Mouse (Mus musculus) layer of hippocampus, adult 18-20 months (tissue): ENCODE measurements around the gene Prss45. TPM values are rescaled to one million over a fixed set of nuclear protein-coding genes. Genes with fewer than 3 reads are reported as not detected.

Experiments
- total RNA-seq, 2 experiments: library from RNA; stranded (reverse); gene quantifications; 2 replicates each; pipeline ENCODE4 v1.2.3; 2021

Gene Prss45
- total RNA-seq, 2 experiments from 2014 or later: 0.35 TPM; not detected in 1

Other genes with a start within 250 kb of the Prss45 start
- 1 to 10 TPM; 2.0 to 3.5 TPM for gene Nradd, start 210.1 kb upstream of the Prss45 start, total RNA-seq
- 10 to 100 TPM; 13.4 to 18.9 TPM for gene Nbeal2, start 180.4 kb upstream of the Prss45 start, total RNA-seq
- 10 to 100 TPM; 50.9 to 62.8 TPM for gene Ccdc12, start 178.1 kb upstream of the Prss45 start, total RNA-seq
- gene Myl3, start 92.7 kb upstream of the Prss45 start, total RNA-seq: not detected
- 1 to 10 TPM; 3.9 TPM for gene Pth1r, start 87.4 kb upstream of the Prss45 start, total RNA-seq
- gene Prss42, start 36.4 kb upstream of the Prss45 start, total RNA-seq: not detected
- gene Prss44, start 20.6 kb upstream of the Prss45 start, total RNA-seq: not detected
- gene Prss43, start 7.9 kb upstream of the Prss45 start, total RNA-seq: under 1 TPM in 1 of 2 experiments, not detected in 1; 0.33 TPM
- not detected for gene Prss46, start 9.9 kb downstream of the Prss45 start, total RNA-seq
- gene Prss50, start 23.4 kb downstream of the Prss45 start, total RNA-seq: 1 to 10 TPM; 1.6 to 2.1 TPM
- gene Als2cl, start 45.3 kb downstream of the Prss45 start, total RNA-seq: 1 to 10 TPM; 7.7 to 8.4 TPM
- gene Tmie, start 45.5 kb downstream of the Prss45 start, total RNA-seq: 1 to 10 TPM; 1.7 to 1.9 TPM
- gene Fam240a, start 82.3 kb downstream of the Prss45 start, total RNA-seq: not detected
- gene Tdgf1, start 111.6 kb downstream of the Prss45 start, total RNA-seq: 1 to 10 TPM in 1 of 2 experiments, under 1 TPM in 1; 0.18 to 1.1 TPM
- gene Lrrc2, start 117.0 kb downstream of the Prss45 start, total RNA-seq: 1 to 10 TPM; 1.1 to 3.1 TPM
- under 1 TPM; 0.15 to 0.40 TPM for gene Rtp3, start 156.0 kb downstream of the Prss45 start, total RNA-seq
- not detected for gene Ltf, start 184.7 kb downstream of the Prss45 start, total RNA-seq
- gene Ccrl2, start 222.9 kb downstream of the Prss45 start, total RNA-seq: 1 to 10 TPM in 1 of 2 experiments, under 1 TPM in 1; 0.58 to 1.4 TPM